Mouse (Mus musculus): ENCODE measurements around the gene AW549877. TPM values are rescaled to one million over a fixed set of nuclear protein-coding genes. Genes with fewer than 3 reads are reported as not detected.

The AW549877 gene
- 10 to 100 TPM; 22.9 to 25.3 TPM for total RNA-seq (2021)

DNA sequence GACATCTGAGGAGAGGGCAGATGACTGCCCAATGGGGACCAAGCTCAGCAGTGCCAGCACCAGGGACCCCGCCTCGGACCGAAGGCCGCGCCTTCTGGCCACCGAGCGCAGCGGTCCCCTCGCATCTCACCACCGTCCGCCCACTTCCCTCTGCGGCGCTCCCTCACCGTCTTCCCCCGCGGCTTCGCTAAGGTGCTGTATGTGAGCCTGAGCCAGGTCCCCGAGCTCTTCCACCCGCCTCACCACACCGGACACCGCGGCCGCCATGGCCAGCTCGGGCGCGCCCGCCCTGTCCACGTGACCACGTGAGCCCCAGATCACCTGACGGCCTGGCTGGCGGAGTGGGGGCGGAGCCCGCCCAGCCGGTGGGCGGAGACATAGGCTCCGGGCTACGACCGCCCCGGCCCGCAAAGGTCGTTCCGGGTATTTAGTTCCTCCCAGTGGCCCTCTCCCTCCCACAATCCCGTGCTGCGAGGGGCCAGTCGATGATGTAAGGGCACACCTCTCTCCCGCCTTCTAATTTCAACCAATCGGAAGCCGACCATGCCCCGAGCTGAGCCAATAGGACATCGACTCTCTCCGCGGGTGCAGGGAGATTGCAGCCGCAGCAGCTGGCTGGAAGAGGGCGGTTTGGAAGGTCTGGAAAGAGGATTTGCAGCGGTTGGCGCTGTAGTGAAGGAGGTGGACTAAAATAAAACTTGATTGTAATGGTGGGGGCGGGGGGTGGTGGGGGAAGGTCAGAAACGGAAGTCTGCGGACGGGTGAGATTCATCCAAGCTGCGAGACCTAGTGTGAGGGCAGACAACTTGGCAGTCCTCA, at the start of gene AW549877:
TSS of gene AW549877 (minus strand) at position 297 of the 819 bp plus-strand sequence.
- DNase-seq (ENCODE audit: low spot score) = peak; percentile 99
- intact Hi-C loops (cut with DNase I) = loop anchor here (1.0 to 2.0 kb wide), 2 partner anchors 17 to 32 kb away; partner anchors contain the start of gene Fbxo4

DNA sequence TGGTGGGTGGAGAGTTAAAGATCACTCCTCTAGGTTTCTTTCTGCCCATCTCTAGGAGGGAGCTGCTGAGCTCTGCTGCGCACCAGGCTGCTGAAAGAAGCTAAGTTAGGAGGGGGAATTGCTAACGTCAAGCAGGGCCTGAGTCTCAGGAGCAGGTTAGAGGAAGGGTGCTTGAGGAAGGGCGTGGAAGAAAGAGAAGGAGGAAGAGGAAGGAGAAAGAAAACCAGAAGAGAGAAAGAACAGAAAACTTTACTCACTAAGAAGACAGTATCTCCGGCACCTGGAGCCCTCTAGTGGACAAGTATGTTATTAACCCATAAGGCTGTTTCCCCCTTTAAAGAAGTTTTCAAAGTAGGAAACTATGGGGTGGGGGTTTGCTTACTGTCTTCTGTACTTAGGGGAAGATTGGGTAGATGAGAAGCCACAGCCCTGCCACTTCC, 47.5 kb upstream of the AW549877 start:
- intact Hi-C loops (cut with DNase I) = loop anchor here (1.0 kb wide), 1 partner anchor 85 kb away; no protein-coding TSS in a partner anchor
- no peak for DNase-seq (ENCODE audit: low spot score)

DNA sequence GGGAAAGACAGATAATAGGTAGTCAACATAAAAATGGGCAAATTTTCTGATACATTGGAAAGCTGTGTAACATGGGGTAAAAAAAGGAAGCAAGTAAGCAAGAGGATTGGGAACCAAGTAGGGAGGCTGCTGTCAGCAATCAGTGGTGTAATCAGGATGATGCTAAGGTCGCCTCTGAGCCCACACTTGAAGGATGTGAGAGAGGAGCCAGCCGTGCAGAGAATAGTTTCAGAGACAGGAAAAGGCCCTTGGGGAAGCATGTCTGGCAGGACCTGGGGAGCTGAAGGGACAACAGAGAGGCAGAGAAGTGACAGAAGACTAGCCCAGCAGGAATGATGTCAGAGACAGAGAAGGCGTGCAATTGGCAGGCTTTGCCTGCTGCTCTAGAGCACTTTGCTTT, 46.9 kb upstream of the AW549877 start:
- intact Hi-C loops (cut with DNase I) = no loop called here
- no peak for DNase-seq (ENCODE audit: low spot score)

DNA sequence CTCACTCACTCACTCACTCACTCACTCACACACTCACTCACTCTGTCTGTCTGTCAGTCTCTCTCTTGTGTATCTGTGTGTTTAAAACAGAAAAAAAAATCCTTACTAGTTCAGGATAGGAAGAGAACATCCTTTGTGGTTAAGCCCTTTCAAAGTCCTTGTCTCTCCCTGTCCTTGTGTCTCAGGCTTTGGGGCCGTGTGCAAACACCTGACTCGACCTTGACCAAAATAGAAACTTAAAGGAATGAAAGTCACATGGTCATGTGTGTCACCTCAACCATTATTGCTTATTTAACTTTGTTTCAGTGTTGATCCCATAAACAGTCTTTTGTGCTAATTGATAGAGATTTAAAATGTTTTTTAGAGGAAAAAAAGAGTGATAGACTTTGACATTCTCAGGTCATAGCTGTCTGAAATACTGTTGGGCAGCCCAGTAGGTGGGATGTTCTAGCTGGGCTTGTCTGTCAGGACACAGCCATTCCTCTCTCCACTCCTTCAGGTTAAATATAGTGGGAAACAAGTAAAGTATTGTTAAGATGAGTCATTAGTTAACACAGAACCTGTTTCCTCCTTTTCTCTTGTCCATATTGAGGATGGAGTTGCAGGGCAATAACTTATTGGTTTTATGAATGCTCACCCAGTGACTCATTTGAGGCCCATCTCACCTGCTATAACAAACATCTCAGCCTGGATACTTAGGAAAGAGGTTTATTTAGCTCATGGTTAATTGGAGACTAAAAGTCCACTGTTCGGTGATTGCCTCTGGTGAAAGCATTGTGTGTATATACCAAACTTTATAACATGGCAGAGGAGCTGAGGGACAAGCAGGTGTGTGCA, 37.8 kb upstream of the AW549877 start:
- DNase-seq (ENCODE audit: low spot score) = no peak
- intact Hi-C loops (cut with DNase I) = no loop called here

DNA sequence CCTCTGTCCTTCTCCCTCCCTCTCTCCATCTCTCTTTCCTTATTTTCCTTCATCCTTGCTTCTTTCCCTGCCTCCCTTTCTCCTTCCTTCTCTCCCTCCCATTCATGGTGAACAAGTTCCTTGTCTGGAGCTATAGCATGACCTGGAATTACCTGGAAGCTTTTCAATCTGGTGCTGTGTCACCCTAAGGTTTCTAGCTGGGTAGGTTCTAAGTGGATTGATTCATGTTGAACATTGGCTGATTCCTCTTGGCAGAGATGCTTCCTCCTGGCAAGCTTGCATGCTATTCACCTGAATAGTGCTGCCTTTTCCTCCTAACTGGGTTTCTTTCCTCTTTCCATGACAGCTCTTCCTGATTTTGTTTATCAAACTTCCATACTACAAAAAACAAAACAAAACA, 33.4 kb upstream of the AW549877 start:
- intact Hi-C loops (cut with DNase I) = no loop called here
- no peak for DNase-seq (ENCODE audit: low spot score)

DNA sequence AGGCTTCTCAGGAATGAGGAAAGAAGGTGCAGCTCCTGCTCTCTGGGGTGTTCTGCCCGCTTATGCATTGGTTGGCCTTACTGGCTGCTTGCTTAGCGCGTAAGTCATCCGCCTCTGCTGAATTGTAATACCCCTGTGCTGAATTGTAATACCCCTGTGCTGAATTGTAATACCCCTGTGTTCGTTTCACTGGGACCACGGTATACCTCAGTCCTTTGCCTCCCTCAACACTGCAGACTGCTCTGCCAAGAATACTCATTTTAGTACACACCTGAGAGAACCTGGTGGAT, 32.8 kb upstream of the AW549877 start:
- no peak for DNase-seq (ENCODE audit: low spot score)
- intact Hi-C loops (cut with DNase I) = no loop called here

DNA sequence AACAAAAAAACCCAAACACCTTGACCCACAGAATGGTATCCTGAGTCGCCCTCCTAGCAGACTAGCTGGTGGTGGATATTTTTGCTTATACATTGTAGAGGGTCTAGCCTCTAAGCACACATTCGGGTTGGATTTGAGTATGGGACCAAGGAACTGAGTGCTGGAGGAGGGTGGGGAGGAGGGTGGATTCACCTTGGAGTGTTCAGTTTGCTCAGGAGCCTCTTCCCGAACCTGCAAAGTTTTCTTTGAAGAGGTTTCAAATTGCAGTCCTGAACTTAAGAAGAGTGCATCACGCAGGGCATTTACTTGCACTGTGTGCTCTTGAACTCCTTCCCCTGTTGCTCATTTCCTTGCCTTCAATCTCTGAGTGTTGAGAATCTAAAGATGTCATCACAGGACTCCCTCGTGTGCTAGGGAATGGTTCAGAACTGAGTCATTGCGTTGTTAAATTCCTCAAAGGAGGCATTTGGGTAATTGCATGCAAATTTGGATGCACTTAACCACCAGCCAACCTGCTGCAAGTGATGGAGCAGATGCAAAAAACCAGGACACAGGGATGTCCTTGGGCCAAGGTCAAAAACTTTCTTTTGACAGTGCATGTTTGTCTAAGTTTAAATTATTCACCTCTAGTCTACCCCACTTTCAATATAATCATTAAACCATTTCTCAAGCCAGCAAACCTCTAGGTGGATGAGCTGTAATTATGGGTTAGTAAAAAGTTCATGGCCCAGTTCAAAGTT, 32.3 kb upstream of the AW549877 start:
- intact Hi-C loops (cut with DNase I) = loop anchor here (1.0 kb wide), 1 partner anchor 32 kb away; no protein-coding TSS in a partner anchor
- no peak for DNase-seq (ENCODE audit: low spot score)

DNA sequence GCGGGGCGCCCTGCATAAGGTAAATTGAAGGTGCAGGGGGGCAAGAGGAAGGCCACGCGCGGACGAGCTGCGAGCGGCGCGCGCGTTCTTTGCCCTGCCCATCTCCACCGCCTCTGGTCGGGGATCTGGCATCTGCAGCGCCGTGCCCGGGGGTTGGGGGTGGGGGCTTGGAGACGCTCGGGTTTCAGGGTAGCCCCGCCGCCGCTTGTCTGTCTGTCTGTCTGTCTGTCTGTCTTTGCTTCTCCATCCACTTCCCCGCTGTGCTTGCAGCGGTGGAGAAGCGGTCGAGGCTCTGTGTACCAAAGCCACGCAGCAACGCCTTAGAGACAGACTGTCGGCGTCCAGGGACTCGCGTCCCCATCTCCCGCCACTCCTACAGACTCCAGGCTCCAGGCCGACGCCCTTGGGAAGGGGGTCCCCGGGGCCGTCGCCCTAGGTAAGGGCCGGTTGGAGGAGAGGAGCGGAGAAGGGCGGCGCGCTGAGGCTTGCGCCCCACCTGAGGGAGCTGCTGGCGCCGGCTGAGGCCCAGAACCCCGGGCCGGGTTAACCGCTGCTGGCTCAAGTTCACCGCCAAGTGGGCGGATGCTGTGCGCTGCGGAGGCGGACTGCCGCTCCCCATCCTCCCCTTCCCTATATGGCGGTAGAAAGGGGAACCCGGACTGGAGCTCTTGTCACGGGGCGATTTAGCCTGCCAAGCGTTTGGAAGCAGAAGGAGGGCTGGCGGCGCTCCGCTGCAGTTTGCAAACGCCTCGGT, 31.5 kb upstream of the AW549877 start:
- DNase-seq (ENCODE audit: low spot score) = peak; percentile 83
- intact Hi-C loops (cut with DNase I) = loop anchor here (1.0 kb wide), 1 partner anchor 31 kb away; no protein-coding TSS in a partner anchor

DNA sequence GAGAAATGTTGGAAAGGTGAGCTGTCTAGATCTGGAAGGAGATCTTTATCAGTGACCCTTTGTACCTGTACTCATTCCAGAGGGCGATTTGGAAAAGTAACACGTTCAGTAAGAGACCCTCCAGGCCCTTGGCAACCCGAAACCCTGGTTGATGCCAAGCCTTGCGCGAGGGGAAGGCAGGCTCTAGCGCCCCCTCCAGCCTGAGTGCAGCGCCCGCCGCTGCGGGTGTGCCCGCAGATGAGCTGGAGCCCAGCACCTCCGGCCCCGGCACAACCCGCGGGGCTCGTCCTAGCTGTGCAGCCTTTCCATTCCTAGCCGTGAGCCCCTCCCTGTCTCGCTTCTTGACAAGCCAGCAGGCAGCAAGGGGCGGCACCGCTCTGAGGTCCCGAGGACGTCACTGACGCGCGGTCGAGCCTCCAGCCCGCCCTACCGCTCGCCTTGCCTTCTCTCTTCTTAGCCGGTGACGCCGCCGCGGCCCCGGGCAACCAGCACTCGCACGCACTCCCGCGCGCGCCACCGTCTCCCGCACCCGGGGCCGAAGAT, 30.8 kb upstream of the AW549877 start, which contains the start of gene Oxct1:
TSS of gene Oxct1 (plus strand) at position 153 of the 543 bp plus-strand sequence.
- intact Hi-C loops (cut with DNase I) = no loop called here
- DNase-seq (ENCODE audit: low spot score) = peak; percentile 86

DNA sequence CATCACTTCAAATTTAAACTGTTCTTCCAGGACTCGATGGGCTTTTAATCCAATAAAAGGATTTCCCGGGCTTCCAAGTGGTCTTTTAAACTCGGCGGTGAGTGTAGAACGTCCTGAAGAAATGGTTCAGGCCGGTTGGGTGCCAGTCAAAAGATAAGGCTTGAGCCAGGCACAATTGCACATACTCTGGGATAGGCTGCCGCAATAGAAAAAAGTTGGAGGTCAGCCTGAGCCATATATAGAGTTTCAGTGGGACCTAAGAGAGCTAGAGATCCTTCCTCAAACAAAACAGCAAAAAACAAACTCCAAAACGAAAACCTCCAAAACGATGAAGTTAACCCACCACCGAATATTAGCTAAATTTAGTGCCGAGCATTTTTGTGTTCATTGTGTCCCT, 30.0 kb upstream of the AW549877 start:
- intact Hi-C loops (cut with DNase I) = no loop called here
- DNase-seq (ENCODE audit: low spot score) = no peak

DNA sequence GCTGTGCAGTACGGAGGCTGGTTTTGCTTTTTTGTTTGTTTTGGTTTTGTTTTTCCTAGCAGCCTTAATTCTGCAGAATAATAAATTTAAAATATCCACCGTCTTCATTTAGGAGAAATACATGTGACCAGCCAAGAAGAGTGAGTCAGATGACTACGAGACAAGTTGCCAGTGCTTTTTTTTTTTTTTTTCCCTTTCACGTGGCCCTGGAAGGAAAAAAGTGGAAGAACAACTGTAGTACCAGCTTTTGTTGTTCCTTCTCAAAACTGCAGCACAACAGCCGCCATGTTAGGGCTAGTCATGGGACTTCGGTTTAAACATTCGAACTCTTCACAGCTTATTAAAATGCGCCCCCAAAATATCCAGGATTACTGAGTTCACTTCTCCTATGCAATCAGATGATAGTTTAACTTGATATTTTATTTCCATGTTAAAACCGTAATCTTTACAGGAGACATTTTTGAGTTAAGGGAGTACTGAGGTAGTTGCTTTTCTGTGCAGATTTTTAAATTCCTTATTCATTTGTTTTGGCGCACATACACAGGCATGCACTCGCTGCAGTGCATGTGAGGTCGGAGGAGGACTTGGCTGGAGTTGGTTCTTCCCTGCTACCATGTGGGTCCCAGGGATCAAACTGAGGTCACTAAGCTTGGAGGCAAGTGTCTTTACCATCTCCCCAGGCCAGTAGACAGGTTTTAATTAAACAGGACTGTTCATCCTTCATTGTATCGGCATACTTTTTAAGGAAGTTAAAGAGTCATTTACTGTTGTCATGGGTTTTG, 29.4 kb upstream of the AW549877 start:
- no peak for DNase-seq (ENCODE audit: low spot score)
- intact Hi-C loops (cut with DNase I) = no loop called here

DNA sequence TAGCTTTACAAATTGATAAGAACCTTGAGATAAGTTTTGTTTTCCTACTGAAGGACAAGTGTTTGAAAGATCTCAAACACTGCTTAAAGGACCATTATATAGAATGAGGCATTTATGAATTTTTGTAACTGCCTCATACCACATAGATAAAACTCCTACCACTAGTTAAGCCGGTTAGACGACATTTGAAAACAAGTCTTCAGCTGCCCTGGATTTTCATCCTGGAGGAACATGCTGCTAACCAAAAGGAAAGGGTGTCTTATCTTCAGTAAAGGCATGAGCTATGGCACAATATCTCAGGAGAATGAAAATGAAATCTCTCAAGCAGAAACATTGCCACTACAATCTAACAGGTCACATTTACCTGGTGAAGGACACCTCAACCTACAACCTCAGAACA, 28.2 kb upstream of the AW549877 start:
- no peak for DNase-seq (ENCODE audit: low spot score)
- intact Hi-C loops (cut with DNase I) = no loop called here

DNA sequence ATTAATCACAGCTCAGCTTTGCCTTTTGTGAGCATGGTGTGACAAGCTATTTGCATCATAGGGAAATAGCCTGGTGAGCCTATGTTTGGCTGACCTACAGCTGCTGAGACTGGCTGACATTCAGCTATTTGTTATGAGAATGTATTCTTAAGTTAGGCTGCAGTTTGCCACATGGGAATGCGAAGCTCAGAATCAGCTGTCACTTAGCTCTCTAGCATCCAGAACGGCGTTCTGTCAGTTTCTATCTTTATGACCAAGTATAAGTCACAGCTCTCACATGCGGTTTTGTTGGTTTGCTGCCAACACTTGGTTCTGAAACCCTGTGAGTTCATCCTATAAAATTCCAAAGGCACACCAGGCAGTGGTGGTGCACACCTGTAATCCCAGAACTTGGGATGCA, 25.2 kb upstream of the AW549877 start:
- DNase-seq (ENCODE audit: low spot score) = no peak

DNA sequence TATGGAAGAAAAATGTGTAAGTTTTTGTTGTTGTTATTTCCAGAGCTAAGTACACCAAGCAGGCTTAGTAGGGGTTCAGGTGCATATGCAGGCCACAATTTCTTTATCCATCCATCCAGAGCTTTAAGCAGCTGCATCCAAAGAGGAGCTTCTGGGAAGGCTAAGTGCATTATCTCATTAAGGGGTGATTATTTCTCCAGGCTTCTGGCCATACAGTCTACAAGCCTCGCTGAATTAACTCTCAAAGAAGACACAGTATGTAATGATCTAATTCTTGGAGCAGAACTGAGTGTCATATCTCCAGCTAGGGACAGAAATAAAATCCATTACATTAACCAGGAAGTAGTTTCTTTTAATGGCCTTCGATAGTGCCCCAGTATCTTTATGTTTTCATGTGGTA, 18.3 kb upstream of the AW549877 start:
- intact Hi-C loops (cut with DNase I) = no loop called here
- no peak for DNase-seq (ENCODE audit: low spot score)

More for the DNA sequence above, 25.2 kb upstream of the AW549877 start:
- intact Hi-C loops (cut with DNase I) = no loop called here

DNA sequence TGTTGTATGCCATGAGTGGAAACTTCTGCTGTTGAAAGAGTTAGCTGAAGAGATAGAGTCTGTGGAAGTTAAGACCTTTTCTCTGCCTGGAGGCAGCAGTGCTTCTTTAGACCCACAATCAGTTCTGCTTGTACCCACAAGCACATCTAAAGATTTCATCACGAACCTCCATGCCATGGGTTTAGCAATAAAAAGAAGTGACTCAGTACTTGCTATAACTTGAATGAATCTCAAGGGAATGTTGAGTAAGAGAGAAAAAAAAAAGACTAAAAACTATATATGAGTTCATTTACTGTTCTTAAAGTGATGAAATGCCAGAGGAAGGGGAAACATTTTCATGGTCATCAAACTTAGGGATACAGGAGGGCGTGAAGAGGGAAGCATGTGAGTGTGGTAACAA, 5.0 kb upstream of the AW549877 start:
- DNase-seq (ENCODE audit: low spot score) = no peak
- intact Hi-C loops (cut with DNase I) = no loop called here

DNA sequence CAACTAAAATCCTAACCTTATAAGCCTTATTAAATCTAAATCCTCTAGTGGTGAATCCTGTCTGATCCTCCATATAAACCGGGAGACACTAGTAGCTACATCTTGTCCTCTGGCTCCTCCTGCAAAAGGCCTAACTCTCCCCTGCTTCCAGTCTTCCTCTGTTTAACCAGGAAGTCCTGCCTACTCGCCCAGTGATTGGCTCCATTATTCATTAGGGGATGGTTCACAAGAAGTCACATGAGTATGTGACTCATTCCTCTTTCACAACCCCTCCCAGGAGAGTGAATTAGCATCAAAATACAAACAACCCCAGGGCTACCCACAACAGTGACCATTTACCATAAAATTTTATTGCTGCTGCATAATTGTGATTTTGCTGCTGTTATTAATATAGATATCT, 3.6 kb upstream of the AW549877 start:
- intact Hi-C loops (cut with DNase I) = no loop called here
- DNase-seq (ENCODE audit: low spot score) = no peak

DNA sequence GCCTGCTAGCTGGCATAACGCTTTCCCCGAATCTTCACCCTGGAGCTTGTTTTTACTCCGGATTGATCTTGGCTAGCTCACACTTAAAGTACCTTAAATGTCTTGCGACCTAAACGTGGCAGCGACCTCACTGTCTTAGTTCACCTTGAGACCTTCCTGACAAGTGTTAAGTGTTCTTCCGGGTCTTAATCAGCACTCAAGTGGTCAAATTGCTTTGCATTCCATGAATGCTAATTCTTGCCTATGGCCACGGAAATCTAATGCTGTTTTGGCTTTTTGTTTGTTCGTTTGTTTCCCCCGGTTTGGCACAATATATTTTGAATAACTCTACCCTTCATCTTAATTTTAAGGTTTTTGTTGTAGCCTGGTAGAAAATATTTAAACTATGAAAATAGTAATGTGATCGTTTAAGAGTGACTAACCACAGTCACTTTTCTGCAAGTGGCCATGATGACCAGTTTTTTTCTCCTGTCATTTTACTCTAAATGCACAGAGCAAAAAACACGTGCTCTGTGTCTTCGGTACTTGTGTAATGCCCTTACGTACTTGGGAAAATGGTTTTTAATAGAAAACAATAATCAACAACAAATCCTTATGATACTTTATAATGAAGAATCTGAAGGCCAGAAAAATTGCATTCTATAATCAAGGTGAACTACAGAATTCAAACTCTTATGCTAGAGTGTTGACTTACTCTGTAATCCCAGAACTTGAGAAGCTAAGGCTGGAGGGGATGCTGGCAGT, 895 bp upstream of the AW549877 start:
- intact Hi-C loops (cut with DNase I) = loop anchor here (1.0 kb wide), 1 partner anchor 31 kb away; no protein-coding TSS in a partner anchor
- DNase-seq (ENCODE audit: low spot score) = no peak
